Mouse (Mus musculus): ENCODE measurements around the gene Alox12. TPM values are rescaled to one million over a fixed set of nuclear protein-coding genes. Genes with fewer than 3 reads are reported as not detected.

Alox12 gene
- polyA plus RNA-seq (2014; fragmentation: Illumina TruSeq; extraction: RNeasy Lipid Tissue Mini Kit (QIAGEN cat#74804); ENCODE audit: low read depth, low replicate concordance): 4.5 TPM

GRCm38 (mm10) chr11:70254931-70255531, at the start of gene Alox12:
TSS of gene Alox12 (minus strand) at chr11:70255353.

GRCm38 (mm10) chr11:70239541-70240279, 15.4 kb downstream of the Alox12 start, which contains the start of the genes Gm21988 and Rnasek:
TSS of gene Gm21988 (minus strand) at chr11:70239830.
TSS of gene Rnasek (minus strand) at chr11:70239842.

GRCm38 (mm10) chr11:70237457-70238167, 17.5 kb downstream of the Alox12 start, which contains the start of gene 0610010K14Rik:
TSS of gene 0610010K14Rik (minus strand) at chr11:70237914.

GRCm38 (mm10) chr11:70229260-70230010, 25.7 kb downstream of the Alox12 start, which contains the start of gene Bcl6b:
TSS of gene Bcl6b (minus strand) at chr11:70229798.

GRCm38 (mm10) chr11:70220731-70221602, 34.2 kb downstream of the Alox12 start, which contains the start of gene Slc16a13:
TSS of gene Slc16a13 (minus strand) at chr11:70221064.

GRCm38 (mm10) chr11:70212423-70212822, 42.7 kb downstream of the Alox12 start, which contains the start of gene Slc16a11:
TSS of gene Slc16a11 (plus strand) at chr11:70212752.

Other genes starting within 250 kb of the Alox12 start
- gene Acadvl, start 239.9 kb downstream of the Alox12 start, polyA plus RNA-seq (2014; fragmentation: Illumina TruSeq; extraction: RNeasy Lipid Tissue Mini Kit (QIAGEN cat#74804); ENCODE audit: low read depth, low replicate concordance): 1,086 TPM
- 3.2 TPM for gene Dlg4, start 238.4 kb downstream of the Alox12 start, polyA plus RNA-seq (2014; fragmentation: Illumina TruSeq; extraction: RNeasy Lipid Tissue Mini Kit (QIAGEN cat#74804); ENCODE audit: low read depth, low replicate concordance)
- gene Asgr1, start 201.3 kb downstream of the Alox12 start, polyA plus RNA-seq (2014; fragmentation: Illumina TruSeq; extraction: RNeasy Lipid Tissue Mini Kit (QIAGEN cat#74804); ENCODE audit: low read depth, low replicate concordance): 0.50 TPM
- 0.68 TPM for gene Asgr2, start 162.7 kb downstream of the Alox12 start, polyA plus RNA-seq (2014; fragmentation: Illumina TruSeq; extraction: RNeasy Lipid Tissue Mini Kit (QIAGEN cat#74804); ENCODE audit: low read depth, low replicate concordance)
- 16.8 TPM for gene Mgl2, start 125.0 kb downstream of the Alox12 start, polyA plus RNA-seq (2014; fragmentation: Illumina TruSeq; extraction: RNeasy Lipid Tissue Mini Kit (QIAGEN cat#74804); ENCODE audit: low read depth, low replicate concordance)
- 7.1 TPM for gene Clec10a, start 99.2 kb downstream of the Alox12 start, polyA plus RNA-seq (2014; fragmentation: Illumina TruSeq; extraction: RNeasy Lipid Tissue Mini Kit (QIAGEN cat#74804); ENCODE audit: low read depth, low replicate concordance)
- gene Slc16a11, start 42.6 kb downstream of the Alox12 start, polyA plus RNA-seq (2014; fragmentation: Illumina TruSeq; extraction: RNeasy Lipid Tissue Mini Kit (QIAGEN cat#74804); ENCODE audit: low read depth, low replicate concordance): 0.71 TPM
- 3.4 TPM for gene Slc16a13, start 34.3 kb downstream of the Alox12 start, polyA plus RNA-seq (2014; fragmentation: Illumina TruSeq; extraction: RNeasy Lipid Tissue Mini Kit (QIAGEN cat#74804); ENCODE audit: low read depth, low replicate concordance)
- 15.9 TPM for gene Bcl6b, start 25.6 kb downstream of the Alox12 start, polyA plus RNA-seq (2014; fragmentation: Illumina TruSeq; extraction: RNeasy Lipid Tissue Mini Kit (QIAGEN cat#74804); ENCODE audit: low read depth, low replicate concordance)
- gene 0610010K14Rik, start 17.4 kb downstream of the Alox12 start, polyA plus RNA-seq (2014; fragmentation: Illumina TruSeq; extraction: RNeasy Lipid Tissue Mini Kit (QIAGEN cat#74804); ENCODE audit: low read depth, low replicate concordance): 37.6 TPM
- 4.5 TPM for gene Gm21988, start 15.5 kb downstream of the Alox12 start, polyA plus RNA-seq (2014; fragmentation: Illumina TruSeq; extraction: RNeasy Lipid Tissue Mini Kit (QIAGEN cat#74804); ENCODE audit: low read depth, low replicate concordance)
- gene Rnasek, start 15.5 kb downstream of the Alox12 start, polyA plus RNA-seq (2014; fragmentation: Illumina TruSeq; extraction: RNeasy Lipid Tissue Mini Kit (QIAGEN cat#74804); ENCODE audit: low read depth, low replicate concordance): 154 TPM
- gene Alox12e, start 67.3 kb upstream of the Alox12 start, polyA plus RNA-seq (2014; fragmentation: Illumina TruSeq; extraction: RNeasy Lipid Tissue Mini Kit (QIAGEN cat#74804); ENCODE audit: low read depth, low replicate concordance): not detected
- gene Alox15, start 96.7 kb upstream of the Alox12 start, polyA plus RNA-seq (2014; fragmentation: Illumina TruSeq; extraction: RNeasy Lipid Tissue Mini Kit (QIAGEN cat#74804); ENCODE audit: low read depth, low replicate concordance): 0.84 TPM
- 13.6 TPM for gene Pelp1, start 154.7 kb upstream of the Alox12 start, polyA plus RNA-seq (2014; fragmentation: Illumina TruSeq; extraction: RNeasy Lipid Tissue Mini Kit (QIAGEN cat#74804); ENCODE audit: low read depth, low replicate concordance)
- 15.8 TPM for gene Arrb2, start 177.3 kb upstream of the Alox12 start, polyA plus RNA-seq (2014; fragmentation: Illumina TruSeq; extraction: RNeasy Lipid Tissue Mini Kit (QIAGEN cat#74804); ENCODE audit: low read depth, low replicate concordance)
- 9.5 TPM for gene Med11, start 196.6 kb upstream of the Alox12 start, polyA plus RNA-seq (2014; fragmentation: Illumina TruSeq; extraction: RNeasy Lipid Tissue Mini Kit (QIAGEN cat#74804); ENCODE audit: low read depth, low replicate concordance)
- gene Zmynd15, start 204.1 kb upstream of the Alox12 start, polyA plus RNA-seq (2014; fragmentation: Illumina TruSeq; extraction: RNeasy Lipid Tissue Mini Kit (QIAGEN cat#74804); ENCODE audit: low read depth, low replicate concordance): 2.3 TPM
- 12.2 TPM for gene Cxcl16, start 204.6 kb upstream of the Alox12 start, polyA plus RNA-seq (2014; fragmentation: Illumina TruSeq; extraction: RNeasy Lipid Tissue Mini Kit (QIAGEN cat#74804); ENCODE audit: low read depth, low replicate concordance)
- gene Tm4sf5, start 249.9 kb upstream of the Alox12 start, polyA plus RNA-seq (2014; fragmentation: Illumina TruSeq; extraction: RNeasy Lipid Tissue Mini Kit (QIAGEN cat#74804); ENCODE audit: low read depth, low replicate concordance): 4.7 TPM

Data from heart, adult 10 weeks (tissue).